Mouse (Mus musculus): Measurements from ENCODE around the gene Arpc5.
"Not testable (repeated sequence)": the region's sequence is repeated elsewhere in the genome, so short reads cannot be mapped to it uniquely, and the experiment has no call there.

Gene Arpc5

GRCm38 (mm10) chr1:152766032-152766772 lies at the start of gene Arpc5, which contains the start of gene Rgl1:
Arpc5 (plus strand) TSS chr1:152766542.
Rgl1 (minus strand) TSS chr1:152766351.
- peak; percentile 99 for DNase-seq (ENCODE audit: low read depth)

- DNase-seq (ENCODE audit: low read depth): no peak
Observed at GRCm38 (mm10) chr1:152717329-152717728, 49.0 kb upstream of the Arpc5 start.

- no peak for DNase-seq (ENCODE audit: low read depth)
Observed at GRCm38 (mm10) chr1:152718200-152718599, 48.1 kb upstream of the Arpc5 start.

GRCm38 (mm10) chr1:152720969-152721368 lies 45.4 kb upstream of the Arpc5 start:
- no peak for DNase-seq (ENCODE audit: low read depth)

- DNase-seq (ENCODE audit: low read depth): no peak
Observed at GRCm38 (mm10) chr1:152721535-152722198, 44.7 kb upstream of the Arpc5 start.

- DNase-seq (ENCODE audit: low read depth): peak; percentile 34
Observed at GRCm38 (mm10) chr1:152724286-152724685, 42.1 kb upstream of the Arpc5 start.

GRCm38 (mm10) chr1:152726095-152726494 lies 40.2 kb upstream of the Arpc5 start:
- DNase-seq (ENCODE audit: low read depth): no peak

- peak; percentile 35 for DNase-seq (ENCODE audit: low read depth)
Observed at GRCm38 (mm10) chr1:152727604-152728236, 38.6 kb upstream of the Arpc5 start.

- DNase-seq (ENCODE audit: low read depth): no peak
Observed at GRCm38 (mm10) chr1:152738793-152739192, 27.5 kb upstream of the Arpc5 start.

- no peak for DNase-seq (ENCODE audit: low read depth)
Observed at GRCm38 (mm10) chr1:152739374-152739773, 27.0 kb upstream of the Arpc5 start.

- no peak for DNase-seq (ENCODE audit: low read depth)
Observed at GRCm38 (mm10) chr1:152743095-152743826, 23.1 kb upstream of the Arpc5 start.

- peak; percentile 94 for DNase-seq (ENCODE audit: low read depth)
Observed at GRCm38 (mm10) chr1:152746426-152746825, 19.9 kb upstream of the Arpc5 start.

GRCm38 (mm10) chr1:152749276-152749675 lies 17.1 kb upstream of the Arpc5 start:
- no peak for DNase-seq (ENCODE audit: low read depth)

GRCm38 (mm10) chr1:152750312-152750965 lies 15.9 kb upstream of the Arpc5 start, which contains the start of gene Apobec4:
Apobec4 (plus strand) TSS chr1:152750551.
- no peak for DNase-seq (ENCODE audit: low read depth)

- DNase-seq (ENCODE audit: low read depth): peak; percentile 59
Observed at GRCm38 (mm10) chr1:152761791-152762190, 4.6 kb upstream of the Arpc5 start.

- peak; percentile 48 for DNase-seq (ENCODE audit: low read depth)
Observed at GRCm38 (mm10) chr1:152766804-152767748, 734 bp downstream of the Arpc5 start.

- DNase-seq (ENCODE audit: low read depth): peak; percentile 95
Observed at GRCm38 (mm10) chr1:152767749-152768488, 1.6 kb downstream of the Arpc5 start.

- DNase-seq (ENCODE audit: low read depth): no peak
Observed at GRCm38 (mm10) chr1:152771016-152771415, 4.7 kb downstream of the Arpc5 start.

GRCm38 (mm10) chr1:152774601-152775000 lies 8.3 kb downstream of the Arpc5 start:
- not testable (repeated sequence) for DNase-seq (ENCODE audit: low read depth)

Measured in NIH3T3 (cell line).